ENCODE assay signal across 8 mouse cellular contexts in genomic region chr2:18952102-18952673, GRCm38 (mm10). TPM values are rescaled to one million over a fixed set of nuclear protein-coding genes. Genes with fewer than 3 reads are reported as not detected.
DNase-seq lines count a peak whose midpoint lies in the region; ATAC-seq and TF ChIP-seq lines count a peak whose summit lies in the region.

No protein-coding gene starts in this region.

- no peaks in the 10 kb centered on the region for H3K9me3 ChIP-seq in lung, embryonic 15.5 days

- DNase-seq in lung, adult 2 months = no peak
- peak; percentile 57 for DNase-seq in thymus, postnatal 25 days
- no peak for DNase-seq in layer of hippocampus, postnatal 36 days
- DNase-seq in urinary bladder, postnatal 36 days (ENCODE audit: low spot score in 2 of 2) = no peak
- no peak for DNase-seq in heart, postnatal 4 days

- no peaks in the 10 kb centered on the region for H3K36me3 ChIP-seq in lung, embryonic 15.5 days
- H3K36me3 ChIP-seq in macrophage (ENCODE audit: inconsistent target) = no peaks in the 10 kb centered on the region

- no peak for ATAC-seq in lung, embryonic 15.5 days (ENCODE audit: borderline replicate concordance, extremely low read depth, low FRiP score, low TSS enrichment)
- peak; percentile 83 for ATAC-seq in granulocyte monocyte progenitor cell, adult 5-6 weeks (replicated peaks; ENCODE audit: poor library complexity, severe bottlenecking)

- no peak for TF ChIP-seq POLR2A in lung, adult 2 months (IDR thresholded peaks at IDR 0.05; ENCODE audit: borderline replicate concordance, extremely low read depth, low read depth, low read length)

- no peaks in the 10 kb centered on the region for H3K27me3 ChIP-seq in lung, embryonic 15.5 days

- no peak for TF ChIP-seq CTCF in lung, adult 2 months (IDR thresholded peaks at IDR 0.05; ENCODE audit: insufficient read depth, low read length)

- no peak overlapping the region for H3K9ac ChIP-seq in lung, embryonic 15.5 days

- H3K4me3 ChIP-seq in lung, embryonic 15.5 days = no peak overlapping the region
- H3K4me3 ChIP-seq in lung, adult 2 months (replicated peaks; ENCODE audit: extremely low read depth, low read depth, low read length) = no peak overlapping the region
- H3K4me3 ChIP-seq in macrophage (ENCODE audit: inconsistent target) = no peak overlapping the region; the same call in 1 of the 2 replicates

- H3K4me2 ChIP-seq in lung, embryonic 15.5 days = peak overlapping the region; percentile 14

- WGBS in lung, embryonic 15.5 days = 26% methylated on average over 7 of the region's 7 CpGs
- WGBS in lung, adult 2 months = 24% methylated on average over 7 of the region's 7 CpGs
- WGBS in macrophage (ENCODE audit: missing documents) = 2% methylated on average over 6 of the region's 7 CpGs

- peaks cover 20% of the 10 kb centered on the region for H3K4me1 ChIP-seq in lung, embryonic 15.5 days
- peaks cover 2% of the 10 kb centered on the region for H3K4me1 ChIP-seq in lung, adult 2 months (ENCODE audit: control insufficient read depth, insufficient read depth, low read length)

- H3K79me2 ChIP-seq in macrophage (ENCODE audit: inconsistent target) = peaks cover 96% of the 10 kb centered on the region

- peak overlapping the region; percentile 48 for H3K27ac ChIP-seq in lung, embryonic 15.5 days
- peak overlapping the region; percentile 49 for H3K27ac ChIP-seq in macrophage

RNA-seq across cellular contexts. Expression of gene Pip4k2a, which starts 45.7 kb away (rescaled TPM):
- 8.1 and 9.0 TPM in 2 replicates for polyA plus RNA-seq in lung, embryonic 15.5 days (2015; fragmentation: Nextera tagmentation; extraction: Ambion mirVana)
- polyA plus RNA-seq in lung, adult 2 months (2012; rRNA removed) = 6.9 and 9.5 TPM in 2 replicates
- 29.3 TPM in 2 replicates for total RNA-seq in granulocyte monocyte progenitor cell, adult 5-6 weeks (2014; fragmentation: Nextera tagmentation)
- 15.6 and 16.7 TPM in 2 replicates for total RNA-seq in granulocyte monocyte progenitor cell, adult 5-6 weeks (2017)
- 10 to 100 TPM; 27.1 to 84.6 (median 64.4) TPM for total RNA-seq in macrophage (2018; cell fraction: chromatin; rRNA removed)
- total RNA-seq in macrophage (2018; cell fraction: cytosol; rRNA removed) = 100 to 1,000 TPM in 11 of 26 experiments, 10 to 100 TPM in 15; 63.7 to 127 (median 98.6) TPM
- 100 to 1,000 TPM in 1 of 26 experiments, 10 to 100 TPM in 25; 28.8 to 104 (median 69.2) TPM for total RNA-seq in macrophage (2018; cell fraction: nucleus; rRNA removed)
- polyA plus RNA-seq in macrophage (2018) = 78.0 to 163 TPM (median 96.3 TPM) in 3 replicates
- total RNA-seq in layer of hippocampus, postnatal 36 days (2021) = 10 to 100 TPM; 57.2 to 57.6 TPM
- 1 to 10 TPM; 7.9 to 8.1 TPM for total RNA-seq in heart, postnatal 4 days (2021)

RNA-seq across cellular contexts. Expression of gene 4930426L09Rik, which starts 46.0 kb away (rescaled TPM):
- polyA plus RNA-seq in lung, embryonic 15.5 days (2015; fragmentation: Nextera tagmentation; extraction: Ambion mirVana) = 0.14 and 0.26 TPM in 2 replicates
- 0.38 and 0.47 TPM in 2 replicates for polyA plus RNA-seq in lung, adult 2 months (2012; rRNA removed)
- 1.3 TPM in 1 of 2 replicates, not detected in the other for total RNA-seq in granulocyte monocyte progenitor cell, adult 5-6 weeks (2014; fragmentation: Nextera tagmentation)
- total RNA-seq in granulocyte monocyte progenitor cell, adult 5-6 weeks (2017) = 0.62 TPM in 1 of 2 replicates, not detected in the other
- 1 to 10 TPM in 17 of 26 experiments, under 1 TPM in 3, not detected in 6; 0.61 to 4.6 (median 1.7) TPM for total RNA-seq in macrophage (2018; cell fraction: chromatin; rRNA removed)
- total RNA-seq in macrophage (2018; cell fraction: cytosol; rRNA removed) = 1 to 10 TPM in 8 of 26 experiments, under 1 TPM in 18; 0.22 to 2.3 (median 0.60) TPM
- 1 to 10 TPM in 17 of 26 experiments, under 1 TPM in 7, not detected in 2; 0.49 to 9.2 (median 2.4) TPM for total RNA-seq in macrophage (2018; cell fraction: nucleus; rRNA removed)
- polyA plus RNA-seq in macrophage (2018) = 0.52 to 0.92 TPM (median 0.66 TPM) in 3 replicates
- total RNA-seq in layer of hippocampus, postnatal 36 days (2021) = 1 to 10 TPM in 1 of 2 experiments, under 1 TPM in 1; 0.77 to 1.2 TPM
- under 1 TPM; 0.36 to 0.48 TPM for total RNA-seq in heart, postnatal 4 days (2021)
